Mouse (Mus musculus) liver, adult 2 months (tissue): Measurements from ENCODE around the gene Inafm2. TPM values are rescaled to one million over a fixed set of nuclear protein-coding genes. Genes with fewer than 3 reads are reported as not detected.

Experiments used
- DNase-seq: peaks from one replicate; pipeline ENCODE4 v3.0.0-alpha.2; 2011; ENCODE audit warnings: low read depth, low spot score; ENCODE audit errors: extremely low read depth
- H3K27ac ChIP-seq: fragments of 200-500 bp; replicated peaks from 2 replicates; pipeline ENCODE4 v1.5.1; 2012; ENCODE audit warnings: low read depth, mild to moderate bottlenecking, control low read depth, inconsistent platforms, low read length; ENCODE audit not compliant: insufficient read depth
- H3K27me3 ChIP-seq: fragments of 200-500 bp; 2 replicates; pipeline ENCODE4 v1.6.1; 2012; ENCODE audit warnings: mild to moderate bottlenecking, moderate library complexity, low read length, inconsistent platforms; ENCODE audit not compliant: control insufficient read depth, insufficient read depth
- H3K36me3 ChIP-seq: fragments of 200-500 bp; 2 replicates; pipeline ENCODE4 v1.6.1; 2012; ENCODE audit warnings: low read length, inconsistent platforms; ENCODE audit not compliant: control insufficient read depth, insufficient read depth
- H3K4me1 ChIP-seq: fragments of 200-500 bp; 2 replicates; pipeline ENCODE4 v1.6.1; 2011; ENCODE audit warnings: low read length; ENCODE audit not compliant: control insufficient read depth, insufficient read depth
- H3K4me3 ChIP-seq: fragments of 200-500 bp; 2 replicates; pipeline ENCODE4 v1.5.1; 2011; ENCODE audit warnings: low read depth, mild to moderate bottlenecking, control low read depth, low read length, moderate library complexity; ENCODE audit not compliant: insufficient read depth
- H3K79me2 ChIP-seq: fragments of 200-500 bp; 2 replicates; pipeline ENCODE4 v1.6.1; 2012; ENCODE audit warnings: inconsistent platforms, mild to moderate bottlenecking, low read length, moderate library complexity; ENCODE audit not compliant: control insufficient read depth, insufficient read depth
- H3K9ac ChIP-seq: fragments of 200-500 bp; 2 replicates; pipeline ENCODE4 v1.6.1; 2012; ENCODE audit warnings: low read depth, mild to moderate bottlenecking, control low read depth, inconsistent platforms, low read length
- CTCF ChIP-seq: fragments of 200-500 bp; IDR thresholded peaks from 2 replicates; pipeline ENCODE4 v1.5.1; 2011; ENCODE audit warnings: low read depth, low read length, control low read depth
- POLR2A ChIP-seq: fragments of 200-500 bp; IDR thresholded peaks from 2 replicates; pipeline ENCODE4 v1.6.1; 2011; ENCODE audit warnings: low read length, control low read depth; ENCODE audit not compliant: insufficient read depth; ENCODE audit errors: extremely low read depth
- WGBS: fragments of 180-500 bp; shearing (Covaris S2); methylation state at CpG from one replicate; pipeline ENCODE4 v1.1.7; 2018; 5-methylcytosine and 5-hydroxymethylcytosine counted together
- polyA plus RNA-seq: library from polyadenylated mRNA; depleted of rRNA; stranded (reverse); fragments of >200 nt; gene quantifications from 2 replicates; pipeline ENCODE4 v1.2.3, GENCODE M21; 2012
- total RNA-seq: library from RNA; depleted of rRNA; stranded (reverse); fragments of >200 nt; gene quantifications from 2 replicates; pipeline ENCODE4 v1.2.3, GENCODE M21; 2014

Gene Inafm2
- total and polyA plus RNA-seq, 2 experiments = 4.4 to 4.7 TPM

DNA sequence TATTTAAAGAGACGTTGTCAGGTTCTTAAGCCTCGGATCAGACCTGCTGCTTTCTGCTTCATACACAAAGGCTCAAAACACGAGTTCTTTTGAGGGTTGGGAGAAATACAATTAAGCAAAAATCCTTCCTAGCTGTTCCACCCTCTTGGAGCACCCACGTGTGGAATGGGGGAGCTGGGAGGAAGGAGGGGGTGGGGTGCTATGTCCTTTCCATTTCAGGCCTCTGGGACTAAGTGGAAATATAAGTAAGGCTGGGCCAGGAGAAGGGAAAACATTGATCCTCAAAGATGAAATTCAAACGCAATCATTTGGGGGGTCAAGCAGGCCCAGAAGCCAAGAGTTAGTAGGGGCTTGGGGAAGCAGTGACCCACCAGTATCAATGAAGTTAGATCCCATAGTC, 44.4 kb upstream of the Inafm2 start:
- Histone ChIP-seq H3K27ac (no peak overlapping the region), H3K36me3 (no peaks in the 10 kb centered on the region), H3K9ac (no peak overlapping the region), H3K4me1 (peaks cover 9% of the 10 kb centered on the region), H3K27me3 (peaks cover 27% of the 10 kb centered on the region), H3K79me2 (no peaks in the 10 kb centered on the region), H3K4me3 (no peak overlapping the region)
- DNase-seq = no peak
- 27% methylated on average over 5 of the region's 5 CpGs for WGBS
- TF ChIP-seq CTCF = no peak
- no peak for TF ChIP-seq POLR2A

DNA sequence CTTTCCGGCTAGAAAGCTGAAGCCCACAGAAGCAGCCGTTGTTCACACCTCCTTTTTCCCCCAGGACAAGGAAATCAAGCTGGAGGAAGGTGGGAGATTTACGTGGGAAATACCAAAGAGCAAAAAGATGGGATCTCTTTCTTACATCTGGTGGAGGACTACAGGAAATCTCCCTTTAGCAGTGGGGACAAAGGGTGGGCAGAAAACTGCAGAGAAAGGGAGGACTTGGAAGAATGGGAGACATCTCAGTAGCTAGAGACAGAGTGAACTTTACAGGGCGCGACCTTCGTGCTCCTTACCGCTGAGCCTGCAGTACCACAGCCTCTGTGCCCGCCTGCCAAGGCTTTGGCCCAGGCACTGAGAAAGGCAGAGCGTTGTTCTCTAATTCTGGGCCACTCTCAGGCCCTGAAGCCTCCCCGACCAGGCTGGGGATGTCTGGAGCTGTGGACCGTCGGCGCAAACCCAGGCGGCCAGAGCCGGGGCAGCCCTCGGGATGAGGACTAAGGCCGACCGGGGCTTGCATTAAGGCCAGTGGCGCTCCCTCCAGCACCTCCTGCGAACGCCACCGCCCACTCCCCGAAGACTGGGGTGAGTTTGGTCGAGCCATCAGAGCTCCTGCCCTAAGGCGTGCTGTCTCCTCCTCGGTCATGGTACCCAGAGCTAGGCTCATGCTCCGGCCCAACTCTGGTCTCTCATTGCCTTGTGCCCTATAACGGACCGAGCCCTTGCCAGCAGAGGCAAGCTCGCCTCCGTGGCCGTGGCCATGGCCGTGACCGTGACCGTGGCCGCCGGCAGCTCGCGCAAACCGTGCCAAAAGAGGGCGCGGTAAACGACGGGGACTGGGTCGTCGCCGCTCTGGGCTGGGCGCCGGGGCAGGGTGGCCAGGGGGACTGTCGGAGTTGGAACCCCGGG, 43.3 kb upstream of the Inafm2 start:
- Histone ChIP-seq H3K36me3 (no peaks in the 10 kb centered on the region), H3K9ac (peak overlapping the region; percentile 12), H3K79me2 (no peaks in the 10 kb centered on the region), H3K27me3 (peaks cover 27% of the 10 kb centered on the region), H3K27ac (no peak overlapping the region), H3K4me3 (peak overlapping the region; percentile 65; the same call in 1 of the 2 replicates), H3K4me1 (peaks cover 6% of the 10 kb centered on the region)
- WGBS = 13% methylated on average over 51 of the region's 51 CpGs
- TF ChIP-seq POLR2A = no peak
- TF ChIP-seq CTCF = no peak
- DNase-seq = no peak

DNA sequence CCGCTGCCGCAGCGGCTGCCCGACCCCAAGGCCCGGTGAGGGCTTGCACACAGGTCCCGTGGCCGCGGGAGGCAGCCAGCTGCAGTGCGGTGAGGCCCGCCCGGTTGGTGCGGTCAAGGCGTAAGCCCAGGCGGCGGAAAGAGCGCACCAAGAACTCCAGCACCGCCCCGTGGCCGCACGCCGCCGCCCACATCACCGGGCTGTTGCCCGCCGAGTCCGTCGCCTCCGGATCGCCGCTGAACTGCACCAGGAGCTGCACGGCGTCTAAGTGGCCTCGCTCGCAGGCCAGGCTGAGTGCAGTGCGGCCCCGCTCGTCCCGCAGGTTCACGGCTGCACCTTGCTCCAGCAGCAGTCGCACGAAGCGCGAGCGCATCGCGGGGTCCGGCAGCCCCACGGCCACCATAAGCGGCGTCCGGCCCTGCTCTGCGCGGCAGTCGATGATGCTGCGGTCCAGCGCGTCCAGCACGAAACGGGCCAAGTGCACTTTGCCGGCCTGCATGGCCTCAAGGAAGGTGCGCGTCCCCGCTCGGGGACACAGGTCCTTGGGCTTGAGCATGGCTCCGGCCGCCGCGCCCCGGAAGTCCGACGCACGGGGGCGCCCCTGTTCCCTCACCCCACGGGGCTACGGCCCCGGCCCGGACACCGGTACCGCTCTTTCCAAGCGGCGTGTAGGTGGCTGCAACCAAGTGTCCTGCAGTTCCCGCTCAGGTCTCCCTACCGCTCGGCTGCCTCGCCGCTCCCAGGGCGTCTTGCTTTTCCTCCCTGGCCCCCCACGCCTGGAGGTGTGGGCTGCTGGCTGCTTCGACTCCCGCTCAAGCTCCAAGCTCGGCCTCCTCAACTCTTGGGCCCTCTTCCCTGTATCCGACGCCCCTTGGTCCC, 42.4 kb upstream of the Inafm2 start:
- TF ChIP-seq POLR2A (no peak), CTCF (peak; percentile 17; the same call in 1 of the 2 replicates)
- peaks cover 27% of the 10 kb centered on the region for H3K27me3 ChIP-seq
- under 1% methylated on average over 93 of the region's 93 CpGs for WGBS
- no peak for DNase-seq
- peaks cover 6% of the 10 kb centered on the region for H3K4me1 ChIP-seq
- peak overlapping the region; percentile 12 for H3K9ac ChIP-seq
- H3K4me3 ChIP-seq = peak overlapping the region; percentile 65; the same call in 1 of the 2 replicates
- H3K36me3 ChIP-seq = no peaks in the 10 kb centered on the region
- H3K27ac ChIP-seq = no peak overlapping the region
- H3K79me2 ChIP-seq = no peaks in the 10 kb centered on the region

DNA sequence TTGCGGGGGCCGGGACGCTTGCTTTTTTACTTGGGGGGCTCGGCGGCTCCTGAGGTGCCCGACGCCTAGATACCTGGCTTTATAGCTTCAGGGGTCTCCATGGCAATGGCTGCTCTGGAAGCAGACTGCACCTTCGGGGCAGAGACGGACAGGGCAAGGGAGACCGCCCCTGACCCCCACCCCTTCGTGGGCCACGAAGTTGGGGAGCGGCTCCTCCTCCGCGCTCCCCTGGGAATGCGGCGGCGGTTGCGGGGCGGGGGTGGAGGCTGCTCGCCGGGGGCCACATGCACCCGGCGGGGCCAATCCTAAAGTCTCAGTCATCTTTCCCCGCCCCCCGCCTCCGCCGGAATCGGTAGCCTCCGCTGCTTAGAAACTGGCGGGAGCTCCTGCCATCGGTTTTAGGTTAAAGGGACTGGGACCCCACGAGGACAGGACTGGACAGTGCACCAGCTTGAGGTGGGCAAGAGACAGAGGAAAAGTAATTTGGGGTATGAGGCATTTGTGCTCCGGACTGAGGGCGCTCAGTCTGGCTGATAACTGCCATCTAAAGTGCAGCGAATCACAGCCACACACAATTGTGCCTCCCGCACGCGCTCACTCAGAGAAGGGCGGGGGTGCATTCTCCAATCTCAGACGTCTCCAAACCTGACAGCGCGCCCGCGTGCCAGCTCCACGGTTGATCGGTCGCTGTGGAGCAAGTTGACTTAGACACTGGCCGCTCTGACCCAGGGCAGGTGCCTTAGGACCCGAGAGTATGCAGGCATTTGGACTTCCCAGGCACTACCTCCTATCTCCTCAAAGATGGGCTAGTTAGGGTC, 41.4 kb upstream of the Inafm2 start, which contains the start of gene Ankrd63:
TSS of gene Ankrd63 (minus strand) at position 51 of the 818 bp plus-strand sequence.
- peaks cover 27% of the 10 kb centered on the region for H3K27me3 ChIP-seq
- no peaks in the 10 kb centered on the region for H3K79me2 ChIP-seq
- H3K36me3 ChIP-seq = no peaks in the 10 kb centered on the region
- TF ChIP-seq CTCF = no peak
- TF ChIP-seq POLR2A = no peak
- peak within 1 kb of the TSS; percentile 65; the same call in 1 of the 2 replicates for H3K4me3 ChIP-seq
- peaks cover 6% of the 10 kb centered on the region for H3K4me1 ChIP-seq
- DNase-seq = no peak
- H3K27ac ChIP-seq = no peak within 1 kb of the TSS
- H3K9ac ChIP-seq = peak within 1 kb of the TSS; percentile 12
- 4% methylated on average over 50 of the region's 50 CpGs for WGBS

DNA sequence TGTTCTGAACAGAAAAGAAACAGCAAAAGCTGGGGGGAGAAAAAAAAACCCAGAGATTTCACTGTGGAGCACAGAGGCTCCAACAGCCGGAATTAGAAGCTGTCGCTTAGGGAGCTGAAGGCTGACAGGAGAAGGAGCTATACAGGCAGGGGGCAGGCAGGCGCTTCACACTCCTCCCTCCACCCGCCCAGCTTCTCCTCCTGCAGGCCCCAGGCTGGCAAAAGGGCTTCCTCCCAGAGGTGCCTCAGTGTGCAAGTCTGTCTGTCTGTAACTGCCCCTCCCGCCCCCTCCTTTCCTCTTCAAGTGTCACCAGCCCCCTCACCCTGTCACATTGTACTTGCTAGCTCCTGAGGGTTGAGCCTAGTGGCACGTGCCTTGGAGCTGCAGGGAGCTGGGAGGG, 39.1 kb upstream of the Inafm2 start:
- Histone ChIP-seq H3K4me3 (no peak overlapping the region), H3K27me3 (peaks cover 32% of the 10 kb centered on the region), H3K4me1 (peaks cover 12% of the 10 kb centered on the region), H3K36me3 (no peaks in the 10 kb centered on the region), H3K9ac (no peak overlapping the region), H3K27ac (no peak overlapping the region), H3K79me2 (no peaks in the 10 kb centered on the region)
- TF ChIP-seq POLR2A (no peak), CTCF (no peak)
- WGBS = 52% methylated on average over 6 of the region's 6 CpGs
- DNase-seq = no peak
